Mouse (Mus musculus) fibroblast of lung, adult 2 months (primary cell): ENCODE measurements around the gene Kcnh1.

Source experiments
- DNase-seq: peaks from one replicate; pipeline ENCODE4 v3.0.0-alpha.2; 2011; ENCODE audit warnings: low read depth

Gene Kcnh1

GRCm38 (mm10) chr1:192268878-192269277 is 78.3 kb downstream of the Kcnh1 start:
- no peak for DNase-seq

GRCm38 (mm10) chr1:192269911-192270310 is 79.3 kb downstream of the Kcnh1 start:
- DNase-seq = no peak

- DNase-seq = no peak
Observed at GRCm38 (mm10) chr1:192277801-192278385, 87.3 kb downstream of the Kcnh1 start.

- no peak for DNase-seq
Observed at GRCm38 (mm10) chr1:192284340-192284739, 93.8 kb downstream of the Kcnh1 start.

- DNase-seq = no peak
Observed at GRCm38 (mm10) chr1:192284950-192285349, 94.4 kb downstream of the Kcnh1 start.

GRCm38 (mm10) chr1:192288456-192288855 is 97.9 kb downstream of the Kcnh1 start:
- no peak for DNase-seq

- no peak for DNase-seq
Observed at GRCm38 (mm10) chr1:192291286-192291685, 100.7 kb downstream of the Kcnh1 start.

- no peak for DNase-seq
Observed at GRCm38 (mm10) chr1:192293391-192293790, 102.8 kb downstream of the Kcnh1 start.

- no peak for DNase-seq
Observed at GRCm38 (mm10) chr1:192293921-192294320, 103.3 kb downstream of the Kcnh1 start.

- no peak for DNase-seq
Observed at GRCm38 (mm10) chr1:192295243-192295860, 104.8 kb downstream of the Kcnh1 start.

- DNase-seq = no peak
Observed at GRCm38 (mm10) chr1:192295902-192296301, 105.3 kb downstream of the Kcnh1 start.

- DNase-seq = no peak
Observed at GRCm38 (mm10) chr1:192297481-192298128, 107.0 kb downstream of the Kcnh1 start.

GRCm38 (mm10) chr1:192300417-192300816 is 109.8 kb downstream of the Kcnh1 start:
- DNase-seq = peak; percentile 5

GRCm38 (mm10) chr1:192303615-192304014 is 113.0 kb downstream of the Kcnh1 start:
- no peak for DNase-seq

GRCm38 (mm10) chr1:192305155-192305554 is 114.6 kb downstream of the Kcnh1 start:
- DNase-seq = no peak

- no peak for DNase-seq
Observed at GRCm38 (mm10) chr1:192307055-192307454, 116.5 kb downstream of the Kcnh1 start.

- no peak for DNase-seq
Observed at GRCm38 (mm10) chr1:192311298-192311697, 120.7 kb downstream of the Kcnh1 start.

GRCm38 (mm10) chr1:192311851-192312438 is 121.4 kb downstream of the Kcnh1 start:
- DNase-seq = no peak

- DNase-seq = no peak
Observed at GRCm38 (mm10) chr1:192312446-192312845, 121.9 kb downstream of the Kcnh1 start.

- DNase-seq = no peak
Observed at GRCm38 (mm10) chr1:192312998-192313397, 122.4 kb downstream of the Kcnh1 start.

GRCm38 (mm10) chr1:192313571-192313972 is 123.0 kb downstream of the Kcnh1 start:
- DNase-seq = no peak

- no peak for DNase-seq
Observed at GRCm38 (mm10) chr1:192314044-192314443, 123.5 kb downstream of the Kcnh1 start.
